Mouse (Mus musculus) testis, adult 2 months (tissue): ENCODE results near the gene Epha8. TPM values are rescaled to one million over a fixed set of nuclear protein-coding genes. Genes with fewer than 3 reads are reported as not detected.

Experiments used
- H3K27ac ChIP-seq: fragments of 200-500 bp; 2 replicates; pipeline ENCODE4 v1.5.1; 2012; ENCODE audit warnings: low read depth, low read length; ENCODE audit not compliant: control insufficient read depth, insufficient read depth
- H3K27me3 ChIP-seq: fragments of 200-500 bp; 2 replicates; pipeline ENCODE4 v1.6.1; 2012; ENCODE audit warnings: mild to moderate bottlenecking, low read length, moderate library complexity; ENCODE audit not compliant: control insufficient read depth, insufficient read depth
- H3K36me3 ChIP-seq: fragments of 200-500 bp; 2 replicates; pipeline ENCODE4 v1.6.1; 2012; ENCODE audit warnings: mild to moderate bottlenecking, low read length; ENCODE audit not compliant: control insufficient read depth, insufficient read depth
- H3K4me1 ChIP-seq: fragments of 200-500 bp; 2 replicates; pipeline ENCODE4 v1.6.1; 2012; ENCODE audit warnings: low read length; ENCODE audit not compliant: control insufficient read depth, insufficient read depth
- H3K4me3 ChIP-seq: fragments of 200-500 bp; 2 replicates; pipeline ENCODE4 v1.5.1; 2012; ENCODE audit warnings: low read depth, mild to moderate bottlenecking, low read length, moderate library complexity, mixed read lengths; ENCODE audit not compliant: control insufficient read depth
- CTCF ChIP-seq: fragments of 200-500 bp; IDR thresholded peaks from 2 replicates; pipeline ENCODE4 v1.5.1; 2012; ENCODE audit warnings: low read depth, mild to moderate bottlenecking, inconsistent platforms, low read length, moderate library complexity; ENCODE audit not compliant: control insufficient read depth, insufficient read depth, insufficient replicate concordance
- POLR2A ChIP-seq: fragments of 200-500 bp; IDR thresholded peaks from 2 replicates; pipeline ENCODE4 v1.6.1; 2012; ENCODE audit warnings: low read depth, mild to moderate bottlenecking, inconsistent platforms, low read length, moderate library complexity; ENCODE audit not compliant: control insufficient read depth
- polyA plus RNA-seq: library from polyadenylated mRNA; depleted of rRNA; stranded (reverse); fragments of >200 nt; gene quantifications from 2 replicates; pipeline ENCODE4 v1.2.3, GENCODE M21; 2012; rRNA removed

Gene Epha8
- polyA plus RNA-seq, 1 experiment = 2.0 TPM

- Histone ChIP-seq H3K4me3 (no peak overlapping the region), H3K27ac (no peak overlapping the region), H3K27me3 (no peaks in the 10 kb centered on the region), H3K4me1 (no peaks in the 10 kb centered on the region; the same call in 1 of the 2 replicates), H3K36me3 (no peaks in the 10 kb centered on the region)
- TF ChIP-seq CTCF (peak; percentile 59; the same call in 1 of the 2 replicates), POLR2A (no peak)
These were observed 62.7 kb downstream of the Epha8 start for GRCm38 (mm10) chr4:136893691-136894543.

DNA sequence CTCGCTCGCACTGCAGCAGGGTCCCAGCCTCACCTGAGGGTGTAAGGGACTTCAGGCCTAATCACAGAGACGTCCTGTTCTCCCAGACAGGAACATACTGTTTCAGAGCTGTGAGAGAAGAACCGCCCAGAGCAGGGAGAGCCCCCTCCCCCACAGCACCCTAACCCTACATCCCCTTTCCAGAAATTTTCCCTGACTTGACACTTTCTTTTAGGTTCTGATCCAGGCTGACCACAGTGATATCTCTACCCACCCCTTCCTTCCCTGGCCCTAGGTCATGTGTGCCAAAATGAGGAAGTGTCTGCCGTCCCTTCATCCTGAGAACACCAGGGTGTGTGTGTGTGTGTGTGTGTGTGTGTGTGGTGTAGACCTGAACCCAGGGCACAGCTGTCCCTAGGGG, 63.8 kb downstream of the Epha8 start, which contains the start of gene C1qc:
TSS of gene C1qc (minus strand) at position 255 of the 400 bp plus-strand sequence.
- no peaks in the 10 kb centered on the region; the same call in 1 of the 2 replicates for H3K4me1 ChIP-seq
- H3K27ac ChIP-seq = no peak within 1 kb of the TSS
- no peaks in the 10 kb centered on the region for H3K27me3 ChIP-seq
- H3K36me3 ChIP-seq = no peaks in the 10 kb centered on the region
- no peak for TF ChIP-seq CTCF
- H3K4me3 ChIP-seq = peak within 1 kb of the TSS; percentile 14

DNA sequence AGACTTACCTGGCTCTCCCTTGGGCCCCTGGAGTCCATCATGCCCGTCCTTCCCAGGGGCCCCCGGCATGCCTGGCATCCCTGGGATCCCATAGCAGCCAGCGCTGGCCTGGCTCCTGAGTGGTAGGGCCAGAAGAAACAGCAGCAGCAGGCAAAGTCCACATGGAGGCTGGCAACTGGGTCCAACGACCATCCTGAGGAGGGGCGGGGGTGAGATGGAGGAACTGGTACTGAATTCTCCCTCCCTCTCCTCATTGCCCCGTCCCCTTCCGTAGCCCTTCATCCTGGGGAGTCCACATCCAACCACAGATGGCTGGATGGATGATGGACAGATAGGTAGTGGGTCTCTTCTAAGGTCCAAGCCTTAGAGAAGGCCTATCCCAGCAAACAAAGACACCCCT, 64.2 kb downstream of the Epha8 start:
- peak overlapping the region; percentile 14 for H3K4me3 ChIP-seq
- H3K4me1 ChIP-seq = no peaks in the 10 kb centered on the region; the same call in 1 of the 2 replicates
- no peak overlapping the region for H3K27ac ChIP-seq
- TF ChIP-seq POLR2A = no peak
- no peak for TF ChIP-seq CTCF
- no peaks in the 10 kb centered on the region for H3K36me3 ChIP-seq
- no peaks in the 10 kb centered on the region for H3K27me3 ChIP-seq

- TF ChIP-seq POLR2A (no peak), CTCF (no peak)
- Histone ChIP-seq H3K4me1 (no peaks in the 10 kb centered on the region; the same call in 1 of the 2 replicates), H3K27me3 (no peaks in the 10 kb centered on the region), H3K36me3 (no peaks in the 10 kb centered on the region), H3K4me3 (no peak overlapping the region), H3K27ac (no peak overlapping the region)
These were observed 65.5 kb downstream of the Epha8 start for GRCm38 (mm10) chr4:136891115-136891514.

GRCm38 (mm10) chr4:136889981-136890380, 66.6 kb downstream of the Epha8 start:
- Histone ChIP-seq H3K4me3 (no peak overlapping the region), H3K4me1 (no peaks in the 10 kb centered on the region), H3K27ac (no peak overlapping the region), H3K27me3 (no peaks in the 10 kb centered on the region), H3K36me3 (no peaks in the 10 kb centered on the region)
- TF ChIP-seq CTCF (no peak), POLR2A (no peak)

DNA sequence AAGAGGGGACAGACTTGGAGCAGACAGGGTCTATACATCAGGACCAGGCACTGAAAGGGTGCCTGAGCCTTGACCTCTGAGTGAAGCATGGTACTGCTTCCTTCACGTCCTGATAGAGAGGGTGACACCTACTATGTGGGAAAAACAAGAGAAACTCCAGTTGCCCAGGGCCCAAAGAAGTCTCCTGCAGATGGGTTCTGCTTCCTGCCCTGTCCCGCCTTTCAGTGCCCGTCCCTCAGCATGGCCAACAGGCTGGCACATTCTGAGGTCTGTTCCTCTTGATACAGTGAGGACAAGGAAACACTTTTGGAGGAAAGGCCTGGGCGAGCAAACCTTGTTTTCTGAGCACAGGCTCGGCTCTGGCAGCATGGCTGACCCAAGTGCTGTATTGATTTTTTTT, 68.9 kb downstream of the Epha8 start:
- H3K4me3 ChIP-seq = no peak overlapping the region
- TF ChIP-seq POLR2A = no peak
- no peak for TF ChIP-seq CTCF
- no peak overlapping the region for H3K27ac ChIP-seq
- H3K4me1 ChIP-seq = no peaks in the 10 kb centered on the region
- H3K27me3 ChIP-seq = no peaks in the 10 kb centered on the region
- no peaks in the 10 kb centered on the region for H3K36me3 ChIP-seq

DNA sequence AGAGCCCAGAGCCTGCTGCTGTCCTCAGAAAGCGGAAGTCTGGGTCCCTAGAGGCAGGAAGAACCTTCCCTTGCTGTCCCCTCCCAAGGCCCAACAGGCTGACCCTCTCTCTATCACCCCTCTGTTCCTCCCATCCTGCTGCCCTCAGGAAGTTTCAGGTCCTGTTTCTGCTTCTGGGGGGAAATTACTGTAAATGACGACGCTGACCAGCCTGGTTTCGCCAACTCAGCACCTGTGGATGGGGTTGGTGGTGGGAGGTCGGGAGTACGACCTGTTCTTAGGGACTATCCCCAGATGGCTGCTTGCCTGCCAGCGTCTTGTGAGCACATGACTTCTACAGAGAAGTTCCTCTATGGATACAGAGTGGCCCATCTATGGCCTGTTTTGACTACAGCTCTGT, 70.5 kb downstream of the Epha8 start, which contains the start of gene C1qb:
TSS of gene C1qb (minus strand) at position 87 of the 400 bp plus-strand sequence.
- H3K36me3 ChIP-seq = no peaks in the 10 kb centered on the region
- H3K27ac ChIP-seq = no peak within 1 kb of the TSS; the same call in none of the 2 replicates
- no peaks in the 10 kb centered on the region for H3K4me1 ChIP-seq

More for the DNA sequence above, 70.5 kb downstream of the Epha8 start, which contains the start of gene C1qb:
- H3K27me3 ChIP-seq = no peaks in the 10 kb centered on the region
- TF ChIP-seq CTCF = no peak
- 0 out of 2 replicates have a peak, but pooled peaks have one; percentile 1 for TF ChIP-seq POLR2A
- no peak within 1 kb of the TSS for H3K4me3 ChIP-seq

Other genes starting within 250 kb of the Epha8 start
- gene Ephb2, start 120.8 kb downstream of the Epha8 start, polyA plus RNA-seq = 0.49 and 1.7 TPM in 2 replicates
- gene C1qb, start 70.6 kb downstream of the Epha8 start, polyA plus RNA-seq = 18.9 and 20.5 TPM in 2 replicates
- gene C1qc, start 63.8 kb downstream of the Epha8 start, polyA plus RNA-seq = 8.9 and 10.9 TPM in 2 replicates
- 5.2 and 6.7 TPM in 2 replicates for gene C1qa, start 58.0 kb downstream of the Epha8 start, polyA plus RNA-seq
- gene Zbtb40, start 92.0 kb upstream of the Epha8 start, polyA plus RNA-seq = 7.7 and 8.0 TPM in 2 replicates